Mouse (Mus musculus): ENCODE measurements around the gene Gm10377. TPM values are rescaled to one million over a fixed set of nuclear protein-coding genes. Genes with fewer than 3 reads are reported as not detected.
"Not testable (repeated sequence)": the region's sequence is repeated elsewhere in the genome, so short reads cannot be mapped to it uniquely, and the experiment has no call there.

Gm10377 gene
- not detected in 2 replicates for polyA plus RNA-seq (2014; fragmentation: Nextera tagmentation; extraction: Ambion mirVana)

GRCm38 (mm10) chr14:42797887-42798286 is at the start of gene Gm10377:
TSS of gene Gm10377 (minus strand) at chr14:42797987.
- not testable (repeated sequence) for H3K4me1 ChIP-seq (ENCODE audit: control insufficient read depth, insufficient read depth, low read length); H3K4me3 ChIP-seq (ENCODE audit: low read depth, low read length); H3K36me3 ChIP-seq (ENCODE audit: control insufficient read depth, insufficient read depth, low read length); H3K27me3 ChIP-seq (ENCODE audit: control insufficient read depth, insufficient read depth, low read length); H3K4me2 ChIP-seq (ENCODE audit: low read depth, low read length); H3K9me3 ChIP-seq (ENCODE audit: control insufficient read depth, low read length); H3K27ac ChIP-seq (ENCODE audit: low read depth, low read length); ATAC-seq (ENCODE audit: low read depth); H3K9ac ChIP-seq (replicated peaks; ENCODE audit: low read depth, low read length)

- not testable (repeated sequence) for ATAC-seq (ENCODE audit: low read depth); H3K4me1 ChIP-seq (ENCODE audit: control insufficient read depth, insufficient read depth, low read length); H3K9ac ChIP-seq (replicated peaks; ENCODE audit: low read depth, low read length); H3K9me3 ChIP-seq (ENCODE audit: control insufficient read depth, low read length); H3K27me3 ChIP-seq (ENCODE audit: control insufficient read depth, insufficient read depth, low read length); H3K36me3 ChIP-seq (ENCODE audit: control insufficient read depth, insufficient read depth, low read length); H3K4me2 ChIP-seq (ENCODE audit: low read depth, low read length); H3K4me3 ChIP-seq (ENCODE audit: low read depth, low read length); H3K27ac ChIP-seq (ENCODE audit: low read depth, low read length)
- no CpG with 5 or more reads among the region's 1 CpGs for WGBS
Measured at GRCm38 (mm10) chr14:42768721-42769120, 29.1 kb downstream of the Gm10377 start, which contains the start of gene Gm3015. TSS of gene Gm3015 (minus strand) at chr14:42768821.

Other genes with a start within 250 kb of the Gm10377 start
- gene Gm17124, start 198.1 kb downstream of the Gm10377 start, polyA plus RNA-seq (2014; fragmentation: Nextera tagmentation; extraction: Ambion mirVana): not detected in 2 replicates
- not detected in 2 replicates for gene Gm3633, start 156.1 kb downstream of the Gm10377 start, polyA plus RNA-seq (2014; fragmentation: Nextera tagmentation; extraction: Ambion mirVana)
- not detected in 2 replicates for gene Gm10378, start 142.0 kb downstream of the Gm10377 start, polyA plus RNA-seq (2014; fragmentation: Nextera tagmentation; extraction: Ambion mirVana)
- gene Gm3015, start 29.2 kb downstream of the Gm10377 start, polyA plus RNA-seq (2014; fragmentation: Nextera tagmentation; extraction: Ambion mirVana): not detected in 2 replicates
- not detected in 2 replicates for gene Gm21977, start 55.5 kb upstream of the Gm10377 start, polyA plus RNA-seq (2014; fragmentation: Nextera tagmentation; extraction: Ambion mirVana)
- gene Gm8082, start 195.6 kb upstream of the Gm10377 start, polyA plus RNA-seq (2014; fragmentation: Nextera tagmentation; extraction: Ambion mirVana): not detected in 2 replicates
- gene Gm10376, start 217.6 kb upstream of the Gm10377 start, polyA plus RNA-seq (2014; fragmentation: Nextera tagmentation; extraction: Ambion mirVana): not detected in 2 replicates